Mouse (Mus musculus) limb, embryonic 14.5 days (tissue): ENCODE results near the gene Prpf40b. TPM values are rescaled to one million over a fixed set of nuclear protein-coding genes. Genes with fewer than 3 reads are reported as not detected.

Source experiments
- ATAC-seq: fragments of 200-750 bp; cut with Nextera tagmentation; 2 replicates; pipeline ENCODE4 v1.8.0; 2017; ENCODE audit warnings: low read depth, moderate number of reproducible peaks, moderate TSS enrichment; ENCODE audit not compliant: low FRiP score
- DNase-seq: peaks from one replicate; pipeline ENCODE4 v3.0.0-alpha.2; 2015; ENCODE audit warnings: low spot score
- H3K27ac ChIP-seq: fragments of 300-500 bp; sonication (generic); replicated peaks from 2 replicates; pipeline ENCODE4 v1.5.1; 2014; ENCODE audit warnings: low read depth, mild to moderate bottlenecking, low read length, moderate library complexity, mixed read lengths
- H3K27me3 ChIP-seq: fragments of 300-500 bp; sonication (generic); 2 replicates; pipeline ENCODE4 v1.6.1; 2014; ENCODE audit warnings: low read length, mixed read lengths; ENCODE audit not compliant: control insufficient read depth, insufficient read depth
- H3K36me3 ChIP-seq: fragments of 300-500 bp; sonication (generic); 2 replicates; pipeline ENCODE4 v1.6.1; 2014; ENCODE audit warnings: mild to moderate bottlenecking, low read length, moderate library complexity, mixed read lengths; ENCODE audit not compliant: control insufficient read depth, insufficient read depth
- H3K4me1 ChIP-seq: fragments of 300-500 bp; sonication (generic); 2 replicates; pipeline ENCODE4 v1.6.1; 2014; ENCODE audit warnings: antibody characterized with exemption, low read length, mixed read lengths; ENCODE audit not compliant: control insufficient read depth, insufficient read depth
- H3K4me2 ChIP-seq: fragments of 300-500 bp; sonication (generic); replicated peaks from 2 replicates; pipeline ENCODE4 v1.6.1; 2014; ENCODE audit warnings: low read depth, mild to moderate bottlenecking, low read length, moderate library complexity; ENCODE audit not compliant: severe bottlenecking
- H3K4me3 ChIP-seq: fragments of 300-500 bp; sonication (generic); replicated peaks from 2 replicates; pipeline ENCODE4 v1.5.1; 2014; ENCODE audit warnings: low read length
- H3K9ac ChIP-seq: fragments of 300-500 bp; sonication (generic); 2 replicates; pipeline ENCODE4 v1.6.1; 2014; ENCODE audit warnings: mild to moderate bottlenecking, low read depth, low read length, moderate library complexity; ENCODE audit not compliant: severe bottlenecking
- H3K9me3 ChIP-seq: fragments of 300-500 bp; sonication (generic); 2 replicates; pipeline ENCODE4 v1.6.1; 2016; ENCODE audit warnings: low read length; ENCODE audit not compliant: control insufficient read depth
- POLR2A ChIP-seq: fragments of 200-500 bp; IDR thresholded peaks from 2 replicates; pipeline ENCODE4 v1.8.0; 2012; ENCODE audit warnings: inconsistent platforms, mild to moderate bottlenecking, moderate library complexity, borderline replicate concordance; ENCODE audit not compliant: insufficient read depth, insufficient read length; ENCODE audit errors: extremely low read depth
- WGBS: fragments of 180-500 bp; shearing (Covaris S2); extraction: QIAGEN DNeasy Blood & Tissue Kit; methylation state at CpG from one replicate; pipeline ENCODE4 v1.1.7; 2014; 5-methylcytosine and 5-hydroxymethylcytosine counted together
- polyA plus RNA-seq, 2 experiments: library from polyadenylated mRNA; depleted of rRNA in 1 of 2; stranded (reverse) in 1 of 2; unstranded in 1 of 2; fragments of >200 nt; fragmentation: Nextera tagmentation in 1 of 2; extraction: Ambion mirVana in 1 of 2; gene quantifications; 2 replicates each; pipeline versions ENCODE4 v1.2.1 to v1.2.3; 2012 to 2014

Gene Prpf40b
- polyA plus RNA-seq, 2 experiments, result 47.0 to 143 TPM

DNA sequence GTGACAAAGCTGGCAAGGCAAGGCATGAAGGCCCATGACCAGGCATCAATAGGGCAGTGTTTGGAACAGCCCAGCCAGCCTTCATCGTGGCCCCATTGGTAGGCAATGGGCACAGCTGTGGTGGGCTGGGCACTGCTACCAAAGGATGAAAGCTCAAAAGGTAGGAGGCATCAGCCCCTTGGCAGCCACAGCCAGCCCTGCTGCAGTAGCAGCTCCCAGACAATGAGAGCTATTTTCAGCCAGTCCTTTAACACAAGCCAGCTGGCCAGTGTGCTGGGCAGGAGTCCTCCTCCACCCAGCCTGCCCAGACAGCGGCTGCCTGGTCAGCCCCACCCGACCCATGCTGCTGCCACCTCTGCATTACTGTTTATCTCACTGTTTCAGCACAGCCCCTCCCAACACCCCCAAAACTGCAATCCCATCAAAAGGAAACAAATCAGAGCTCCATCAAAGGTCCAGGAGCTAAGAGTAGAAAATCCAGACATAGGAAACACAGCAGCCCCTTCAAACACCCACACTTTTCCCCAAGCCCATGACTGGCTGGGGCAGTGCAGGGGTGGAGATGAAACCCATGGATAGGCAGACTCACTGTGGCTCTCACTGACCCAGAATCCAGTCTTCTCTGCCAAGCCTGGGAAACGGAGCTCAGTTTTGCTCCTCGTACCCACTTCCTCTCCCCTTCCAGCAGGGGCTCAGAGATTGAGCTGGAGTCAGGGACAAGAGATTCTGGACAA is 48.7 kb downstream of the Prpf40b start:
- peaks cover 56% of the 10 kb centered on the region for H3K4me1 ChIP-seq
- no peaks in the 10 kb centered on the region for H3K36me3 ChIP-seq
- no peaks in the 10 kb centered on the region for H3K9me3 ChIP-seq
- peak; percentile 32; the same call in 1 of the 2 replicates for ATAC-seq
- peak overlapping the region; percentile 8; the same call in 1 of the 2 replicates for H3K9ac ChIP-seq
- TF ChIP-seq POLR2A, result no peak
- H3K27ac ChIP-seq, result peak overlapping the region; percentile 79
- WGBS, result 17% methylated on average over 5 of the region's 5 CpGs
- peak overlapping the region; percentile 19 for H3K4me2 ChIP-seq
- DNase-seq, result no peak
- H3K4me3 ChIP-seq, result no peak overlapping the region
- no peaks in the 10 kb centered on the region for H3K27me3 ChIP-seq

- H3K9me3 ChIP-seq, result no peaks in the 10 kb centered on the region
- ATAC-seq (peak; percentile 64; the same call in 1 of the 2 replicates), DNase-seq (peak; percentile 34)
- no peaks in the 10 kb centered on the region for H3K27me3 ChIP-seq
- 37% methylated on average over 8 of the region's 8 CpGs for WGBS
- H3K9ac ChIP-seq, result no peak overlapping the region
- H3K27ac ChIP-seq, result peak overlapping the region; percentile 79
- no peak overlapping the region for H3K4me3 ChIP-seq
- no peak overlapping the region for H3K4me2 ChIP-seq
- no peak for TF ChIP-seq POLR2A
- no peaks in the 10 kb centered on the region for H3K36me3 ChIP-seq
- peaks cover 52% of the 10 kb centered on the region for H3K4me1 ChIP-seq
These were observed 49.4 kb downstream of the Prpf40b start for GRCm38 (mm10) chr15:99344148-99344870.

- Histone ChIP-seq H3K9ac (no peak overlapping the region), H3K27me3 (no peaks in the 10 kb centered on the region), H3K4me3 (no peak overlapping the region), H3K27ac (peak overlapping the region; percentile 79), H3K4me2 (no peak overlapping the region), H3K36me3 (no peaks in the 10 kb centered on the region), H3K9me3 (no peaks in the 10 kb centered on the region), H3K4me1 (peaks cover 53% of the 10 kb centered on the region)
- no peak for DNase-seq
- TF ChIP-seq POLR2A, result no peak
- 42% methylated on average over 4 of the region's 4 CpGs for WGBS
- peak; percentile 45; the same call in 1 of the 2 replicates for ATAC-seq
These were observed 50.1 kb downstream of the Prpf40b start for GRCm38 (mm10) chr15:99344961-99345360.

DNA sequence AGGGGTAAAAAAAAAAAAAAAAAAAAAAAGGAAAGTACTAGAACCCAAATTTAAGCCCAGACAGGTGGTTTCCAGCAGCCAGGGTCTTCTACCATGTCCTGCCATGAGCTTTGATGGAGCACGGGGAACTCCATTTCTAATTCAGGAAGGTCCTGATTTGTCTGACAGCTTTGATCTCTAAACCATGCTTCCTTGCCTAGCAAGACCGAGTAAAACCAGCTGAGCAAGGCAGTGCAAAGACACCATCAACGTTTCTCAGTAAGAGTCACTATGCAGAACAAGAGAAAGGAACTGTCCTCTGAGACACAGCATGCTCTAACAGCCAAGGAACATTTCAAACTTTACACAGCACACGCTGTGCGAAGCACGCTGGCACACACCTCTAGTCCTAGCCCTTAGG is 56.7 kb downstream of the Prpf40b start:
- Histone ChIP-seq H3K27me3 (no peaks in the 10 kb centered on the region), H3K9me3 (no peaks in the 10 kb centered on the region), H3K4me3 (no peak overlapping the region), H3K27ac (no peak overlapping the region), H3K9ac (no peak overlapping the region), H3K4me2 (no peak overlapping the region), H3K4me1 (peaks cover 18% of the 10 kb centered on the region), H3K36me3 (no peaks in the 10 kb centered on the region)
- TF ChIP-seq POLR2A, result no peak
- DNase-seq, result no peak
- 71% methylated on average over 6 of the region's 6 CpGs for WGBS
- ATAC-seq, result no peak

DNA sequence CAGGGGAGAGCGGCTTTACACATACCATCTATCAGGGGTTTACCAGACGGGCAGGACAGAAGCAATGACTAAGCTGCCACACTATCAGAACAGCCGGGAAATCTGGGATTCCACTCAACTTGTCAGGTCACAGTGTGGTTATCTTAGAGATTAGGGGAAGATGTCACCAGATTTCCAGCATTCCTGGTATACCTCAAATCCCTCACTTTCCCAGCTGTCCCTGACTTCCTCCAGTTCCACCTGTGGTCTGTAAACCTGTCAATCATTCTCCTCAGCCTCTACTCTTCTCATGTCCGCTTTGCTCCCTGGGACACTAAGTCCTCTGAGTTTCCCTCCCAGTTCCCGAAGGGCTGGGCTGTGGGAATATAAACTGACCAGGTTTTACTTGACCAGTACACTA is 57.4 kb downstream of the Prpf40b start:
- Histone ChIP-seq H3K27ac (no peak overlapping the region), H3K9me3 (no peaks in the 10 kb centered on the region), H3K9ac (no peak overlapping the region), H3K36me3 (no peaks in the 10 kb centered on the region), H3K4me3 (no peak overlapping the region), H3K27me3 (no peaks in the 10 kb centered on the region), H3K4me1 (peaks cover 14% of the 10 kb centered on the region), H3K4me2 (no peak overlapping the region)
- no peak for DNase-seq
- no peak for ATAC-seq
- WGBS, result 76% methylated on average over 5 of the region's 5 CpGs
- no peak for TF ChIP-seq POLR2A
